Mouse (Mus musculus) stomach, embryonic 15.5 days (tissue): ENCODE measurements around the gene Aoc3. TPM values are rescaled to one million over a fixed set of nuclear protein-coding genes. Genes with fewer than 3 reads are reported as not detected.
"Not testable (repeated sequence)": the region's sequence is repeated elsewhere in the genome, so short reads cannot be mapped to it uniquely, and the experiment has no call there.

ENCODE experiments used
- ATAC-seq: fragments of 200-750 bp; cut with Nextera tagmentation; 2 replicates; pipeline ENCODE4 v1.8.0; 2017; ENCODE audit warnings: low read depth, moderate number of reproducible peaks, moderate TSS enrichment; ENCODE audit not compliant: insufficient read depth, low FRiP score
- H3K27ac ChIP-seq: fragments of 300-500 bp; sonication (generic); 2 replicates; pipeline ENCODE4 v1.5.1; 2015; ENCODE audit warnings: mild to moderate bottlenecking, inconsistent platforms
- H3K27me3 ChIP-seq: fragments of 300-500 bp; sonication (generic); replicated peaks from 2 replicates; pipeline ENCODE4 v1.6.1; 2015; ENCODE audit warnings: inconsistent platforms
- H3K36me3 ChIP-seq: fragments of 300-500 bp; sonication (generic); 2 replicates; pipeline ENCODE4 v1.6.1; 2015; ENCODE audit warnings: inconsistent platforms
- H3K4me1 ChIP-seq: fragments of 300-500 bp; sonication (generic); 2 replicates; pipeline ENCODE4 v1.6.1; 2015; ENCODE audit warnings: inconsistent platforms
- H3K4me2 ChIP-seq: fragments of 300-500 bp; sonication (generic); 2 replicates; pipeline ENCODE4 v1.6.1; 2015; ENCODE audit warnings: mild to moderate bottlenecking, inconsistent platforms
- H3K4me3 ChIP-seq: fragments of 300-500 bp; sonication (generic); replicated peaks from 2 replicates; pipeline ENCODE4 v1.5.1; 2015; ENCODE audit warnings: inconsistent platforms
- H3K9ac ChIP-seq: fragments of 300-500 bp; sonication (generic); 2 replicates; pipeline ENCODE4 v1.6.1; 2015; ENCODE audit warnings: inconsistent platforms
- H3K9me3 ChIP-seq: fragments of 300-500 bp; sonication (generic); 2 replicates; pipeline ENCODE4 v1.6.1; 2016; ENCODE audit warnings: inconsistent platforms
- WGBS: fragments of 180-500 bp; shearing (Covaris S2); methylation state at CpG from one replicate; pipeline ENCODE4 v1.1.7; 2015; 5-methylcytosine and 5-hydroxymethylcytosine counted together
- polyA plus RNA-seq: library from polyadenylated mRNA; unstranded; fragments of >200 nt; fragmentation: Nextera tagmentation; extraction: Ambion mirVana; gene quantifications from 2 replicates; pipeline ENCODE4 v1.2.1, GENCODE M21; 2015

The Aoc3 gene
- polyA plus RNA-seq, 1 experiment from 2014 or later: 3.0 TPM

DNA sequence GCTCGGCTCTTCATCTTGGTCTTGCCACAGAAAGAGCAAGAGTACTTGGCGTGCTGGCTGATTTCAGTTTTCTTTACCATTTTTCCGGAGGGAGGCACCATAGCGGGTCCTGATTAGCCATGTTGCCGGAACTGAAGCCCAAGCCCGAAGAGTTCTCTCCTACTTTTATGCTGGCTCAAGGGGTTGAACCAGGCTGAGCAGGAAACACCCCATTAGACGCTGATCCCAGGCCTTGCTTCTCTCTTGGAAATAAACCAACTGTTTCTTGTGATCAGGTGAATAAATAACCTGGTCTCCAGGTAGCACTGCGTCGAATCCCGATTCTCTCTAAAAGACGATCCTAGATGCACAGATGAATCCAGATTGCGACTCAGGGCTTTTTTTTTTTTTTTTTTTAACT lies 23.0 kb downstream of the Aoc3 start:
- no peaks in the 10 kb centered on the region for H3K27me3 ChIP-seq
- H3K36me3 ChIP-seq: no peaks in the 10 kb centered on the region
- no peaks in the 10 kb centered on the region for H3K4me1 ChIP-seq
- no peak overlapping the region for H3K4me3 ChIP-seq
- no peak for ATAC-seq
- H3K9ac ChIP-seq: no peak overlapping the region
- H3K4me2 ChIP-seq: no peak overlapping the region
- H3K9me3 ChIP-seq: no peaks in the 10 kb centered on the region
- no peak overlapping the region for H3K27ac ChIP-seq
- WGBS: 84% methylated on average over 12 of the region's 12 CpGs

DNA sequence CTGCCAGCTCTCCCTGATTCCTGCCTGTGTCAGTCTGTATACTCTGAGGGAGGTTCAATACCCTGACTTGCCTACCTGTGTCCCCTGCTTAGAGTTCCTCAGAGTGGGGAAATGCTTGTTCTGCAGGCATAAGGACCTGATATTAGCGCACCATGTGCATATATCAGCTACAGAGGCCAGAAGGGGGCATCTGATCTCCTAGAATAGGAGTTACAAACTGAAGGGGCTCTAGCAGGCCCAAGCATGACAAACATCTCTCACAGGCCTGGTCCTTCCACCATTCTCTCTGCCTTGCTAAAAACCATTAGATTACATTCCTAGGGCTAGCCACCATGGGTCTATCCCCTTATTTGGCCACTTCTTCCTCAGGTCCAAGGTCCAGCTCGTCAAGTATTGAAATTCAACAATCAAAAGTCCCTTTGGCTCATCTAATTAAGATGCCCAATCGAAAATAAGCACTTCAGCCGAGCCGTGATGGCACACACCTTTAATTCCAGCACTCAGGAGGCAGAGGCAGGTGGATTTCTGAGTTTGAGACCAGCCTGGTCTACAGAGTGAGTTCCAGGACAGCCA lies 24.1 kb downstream of the Aoc3 start:
- Histone ChIP-seq H3K4me3 (no peak overlapping the region), H3K4me1 (no peaks in the 10 kb centered on the region), H3K9ac (no peak overlapping the region), H3K4me2 (no peak overlapping the region), H3K27me3 (no peaks in the 10 kb centered on the region), H3K36me3 (no peaks in the 10 kb centered on the region), H3K27ac (no peak overlapping the region), H3K9me3 (no peaks in the 10 kb centered on the region)
- no peak for ATAC-seq
- WGBS: 82% methylated on average over 5 of the region's 5 CpGs

DNA sequence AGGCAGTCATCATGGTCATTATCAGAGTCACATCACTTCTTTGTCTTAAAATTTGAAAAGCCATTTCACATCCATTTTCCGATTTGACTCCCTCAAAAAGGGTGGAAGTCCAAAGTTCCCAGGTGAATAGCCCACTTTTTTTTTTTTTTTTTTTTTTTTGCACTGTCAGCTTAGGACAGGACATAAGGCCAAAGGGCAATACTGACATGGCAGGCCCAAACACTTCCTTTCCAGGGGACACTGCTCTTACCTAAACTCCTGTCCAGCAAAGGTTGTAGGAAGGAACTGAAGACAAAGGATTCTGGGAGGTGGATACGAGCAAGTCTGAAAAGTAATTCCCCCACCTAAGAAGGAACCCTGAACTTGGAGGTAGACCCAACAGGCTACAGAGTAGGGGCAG lies 25.5 kb downstream of the Aoc3 start:
- Histone ChIP-seq H3K4me3 (no peak overlapping the region), H3K27me3 (no peaks in the 10 kb centered on the region), H3K9me3 (no peaks in the 10 kb centered on the region), H3K4me1 (no peaks in the 10 kb centered on the region), H3K27ac (no peak overlapping the region), H3K9ac (no peak overlapping the region), H3K36me3 (no peaks in the 10 kb centered on the region), H3K4me2 (no peak overlapping the region)
- WGBS: 86% methylated on average over 2 of the region's 2 CpGs
- ATAC-seq: no peak

DNA sequence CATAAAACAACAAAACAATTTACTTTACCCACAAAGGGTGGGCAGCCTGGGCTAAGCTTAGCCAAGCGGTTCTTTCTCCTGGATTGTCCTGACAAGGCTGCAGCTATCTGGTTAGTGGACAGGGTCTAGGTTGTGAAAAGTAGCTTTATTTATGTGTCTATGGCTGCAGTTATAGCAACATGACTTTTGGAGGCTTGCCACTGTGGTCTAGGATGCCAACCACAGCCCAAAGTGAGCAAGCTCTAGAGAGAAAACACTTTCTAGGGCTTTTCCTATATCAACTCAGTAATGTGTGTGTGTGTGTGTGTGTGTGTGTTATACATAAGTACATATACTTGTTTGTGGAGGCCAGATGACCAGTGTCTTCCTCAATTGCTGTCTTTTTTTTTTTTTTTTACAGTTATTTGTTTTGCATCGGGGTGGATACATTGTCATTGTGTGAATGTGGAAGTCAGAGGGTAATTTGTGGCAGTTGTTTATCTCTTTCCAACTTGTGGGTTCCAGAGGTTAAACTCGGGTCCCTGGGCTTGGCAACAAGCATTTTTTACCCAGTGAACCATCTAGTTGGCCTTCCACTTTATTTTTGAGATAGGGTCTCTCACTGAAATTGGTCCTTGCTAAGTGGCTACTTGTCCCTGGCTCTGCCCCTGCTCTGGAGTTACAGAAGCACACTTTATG lies 27.2 kb downstream of the Aoc3 start:
- H3K4me1 ChIP-seq: no peaks in the 10 kb centered on the region
- no peak overlapping the region for H3K9ac ChIP-seq
- H3K9me3 ChIP-seq: no peaks in the 10 kb centered on the region
- H3K36me3 ChIP-seq: no peaks in the 10 kb centered on the region
- H3K27ac ChIP-seq: no peak overlapping the region
- no peaks in the 10 kb centered on the region for H3K27me3 ChIP-seq
- H3K4me3 ChIP-seq: no peak overlapping the region
- H3K4me2 ChIP-seq: no peak overlapping the region
- WGBS: 74% methylated on average over 3 of the region's 3 CpGs
- no peak for ATAC-seq

DNA sequence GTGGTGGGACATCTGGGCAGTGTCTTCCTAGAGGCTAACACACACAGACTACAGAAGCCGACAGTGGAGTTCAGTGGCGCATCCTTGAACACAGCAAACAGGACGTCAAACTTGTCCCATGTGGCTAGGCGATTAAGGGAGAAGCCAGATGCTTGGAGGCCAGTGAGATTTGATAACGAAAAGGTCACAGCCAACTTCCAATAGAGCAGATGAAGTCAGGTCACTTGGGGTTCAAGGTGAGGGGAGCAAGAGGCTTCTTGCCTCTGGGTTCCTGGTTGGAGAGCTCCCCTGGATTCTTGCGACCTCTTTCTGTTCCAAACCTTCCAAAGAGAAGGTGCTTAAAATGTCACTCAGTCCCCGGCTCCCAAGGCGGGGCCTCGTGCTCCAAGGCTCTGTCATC lies 29.4 kb downstream of the Aoc3 start:
- Histone ChIP-seq H3K9me3 (no peaks in the 10 kb centered on the region), H3K4me3 (no peak overlapping the region), H3K27ac (no peak overlapping the region), H3K4me2 (no peak overlapping the region), H3K27me3 (no peaks in the 10 kb centered on the region), H3K36me3 (no peaks in the 10 kb centered on the region), H3K4me1 (no peaks in the 10 kb centered on the region), H3K9ac (no peak overlapping the region)
- WGBS: 66% methylated on average over 9 of the region's 9 CpGs
- no peak for ATAC-seq

DNA sequence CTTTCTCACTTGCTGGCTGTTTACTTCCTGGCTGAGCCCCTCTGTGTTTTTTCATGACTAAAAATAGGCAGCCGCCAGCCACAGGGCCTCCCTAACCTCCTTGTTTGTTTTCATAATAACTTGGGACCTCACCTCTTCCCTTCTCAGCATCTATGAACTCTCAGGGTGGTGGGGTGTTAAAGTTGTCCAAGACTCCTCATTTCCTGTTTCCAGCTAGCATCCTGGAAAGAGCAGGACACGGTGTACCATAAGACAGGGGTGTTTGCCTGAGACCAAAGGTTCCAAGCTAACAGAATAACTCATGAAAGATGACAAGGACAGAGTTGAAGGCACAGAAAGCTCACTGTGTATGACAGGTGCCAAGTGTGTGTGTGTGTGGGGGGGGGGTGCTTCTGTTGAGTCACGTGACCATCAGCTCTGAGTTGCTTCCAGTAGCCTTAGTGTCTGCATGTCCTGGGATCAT lies 30.3 kb downstream of the Aoc3 start:
- no peak overlapping the region for H3K9ac ChIP-seq
- H3K4me3 ChIP-seq: no peak overlapping the region
- no peaks in the 10 kb centered on the region for H3K9me3 ChIP-seq
- no peak overlapping the region for H3K4me2 ChIP-seq
- H3K27me3 ChIP-seq: no peaks in the 10 kb centered on the region
- no peak overlapping the region for H3K27ac ChIP-seq
- no peak for ATAC-seq
- 42% methylated on average over 3 of the region's 3 CpGs for WGBS
- no peaks in the 10 kb centered on the region for H3K4me1 ChIP-seq
- H3K36me3 ChIP-seq: no peaks in the 10 kb centered on the region

DNA sequence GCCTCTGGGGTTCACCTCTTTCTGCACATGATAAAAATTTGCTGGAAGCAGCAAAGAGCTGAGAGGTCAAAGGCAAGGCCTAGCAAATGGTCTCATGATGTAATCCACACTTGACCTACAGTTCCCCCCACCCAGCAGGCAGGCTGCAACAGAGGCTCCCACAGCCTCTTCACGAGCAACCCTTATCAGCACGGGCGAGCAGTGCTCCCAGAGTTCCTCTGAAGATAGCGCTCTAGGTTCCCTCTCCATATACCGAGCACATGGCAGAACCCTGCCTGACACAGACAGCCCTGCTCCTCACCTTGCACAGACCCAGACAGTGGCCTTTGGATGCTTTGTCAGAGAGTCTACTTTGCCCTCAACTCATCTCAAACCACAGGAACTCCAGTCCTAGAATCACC lies 34.1 kb downstream of the Aoc3 start:
- Histone ChIP-seq H3K9me3 (no peaks in the 10 kb centered on the region), H3K27ac (no peak overlapping the region), H3K4me1 (no peaks in the 10 kb centered on the region), H3K9ac (no peak overlapping the region), H3K4me2 (no peak overlapping the region), H3K27me3 (no peaks in the 10 kb centered on the region), H3K36me3 (no peaks in the 10 kb centered on the region), H3K4me3 (no peak overlapping the region)
- 53% methylated on average over 5 of the region's 5 CpGs for WGBS
- no peak for ATAC-seq

DNA sequence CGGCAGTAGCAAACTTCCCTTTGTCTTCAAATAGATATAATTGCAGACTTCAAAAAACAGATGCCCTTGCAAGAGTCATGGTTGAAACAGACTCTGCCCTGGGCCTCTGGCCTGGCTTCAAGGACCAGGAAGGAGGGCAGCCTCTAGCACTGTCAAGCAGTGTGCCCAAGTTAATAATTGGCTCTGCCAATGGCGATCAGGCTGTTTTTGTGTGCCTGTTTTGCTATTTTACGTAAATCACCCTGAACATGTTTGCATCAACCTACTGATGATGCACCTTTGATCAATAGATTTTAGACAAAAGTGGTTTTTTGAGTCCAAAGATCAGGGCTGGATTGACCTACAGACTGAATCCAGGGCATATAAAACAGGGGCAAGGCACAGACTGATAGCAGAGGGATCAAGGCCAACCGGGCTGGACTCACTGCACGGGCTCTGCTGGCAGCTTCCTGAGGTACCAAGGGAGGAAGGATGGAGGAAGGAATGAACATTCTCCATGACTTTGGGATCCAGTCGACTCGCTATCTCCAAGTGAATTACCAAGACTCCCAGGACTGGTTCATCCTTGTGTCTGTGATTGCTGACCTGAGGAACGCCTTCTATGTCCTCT lies 37.0 kb downstream of the Aoc3 start, which contains the start of gene G6pc:
G6pc (plus strand) TSS at position 236 of the 610 bp plus-strand sequence.
- WGBS: 83% methylated on average over 8 of the region's 8 CpGs
- no peak within 1 kb of the TSS for H3K27ac ChIP-seq
- no peak for ATAC-seq

DNA sequence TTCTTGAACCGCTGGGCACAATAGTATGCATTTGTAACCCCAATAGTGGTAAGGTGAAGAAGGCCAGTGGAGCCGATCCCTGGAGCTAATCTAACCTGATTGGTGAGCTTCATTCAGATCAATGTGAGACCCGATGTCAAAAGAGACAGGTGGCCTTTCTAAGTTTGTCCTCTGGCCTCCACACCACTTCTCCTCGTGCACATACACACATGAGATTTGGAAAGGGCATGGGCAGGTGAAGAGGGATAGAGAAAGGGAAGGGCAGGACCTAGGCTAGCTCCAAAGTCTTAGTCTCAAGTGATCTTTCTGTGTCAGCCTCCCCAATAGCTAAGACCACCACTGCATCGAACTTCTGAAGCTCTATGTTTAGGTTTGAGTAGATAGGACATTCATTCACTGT lies 39.7 kb downstream of the Aoc3 start:
- Histone ChIP-seq H3K27ac (no peak overlapping the region), H3K9me3 (no peaks in the 10 kb centered on the region), H3K4me2 (no peak overlapping the region), H3K36me3 (no peaks in the 10 kb centered on the region), H3K9ac (no peak overlapping the region), H3K4me1 (no peaks in the 10 kb centered on the region), H3K27me3 (no peaks in the 10 kb centered on the region), H3K4me3 (no peak overlapping the region)
- 74% methylated on average over 5 of the region's 5 CpGs for WGBS
- no peak for ATAC-seq

More for the DNA sequence above, 37.0 kb downstream of the Aoc3 start, which contains the start of gene G6pc:
- Histone ChIP-seq H3K4me2 (no peak within 1 kb of the TSS), H3K27me3 (no peaks in the 10 kb centered on the region), H3K4me3 (no peak within 1 kb of the TSS), H3K36me3 (no peaks in the 10 kb centered on the region), H3K4me1 (no peaks in the 10 kb centered on the region), H3K9ac (no peak within 1 kb of the TSS), H3K9me3 (no peaks in the 10 kb centered on the region)

DNA sequence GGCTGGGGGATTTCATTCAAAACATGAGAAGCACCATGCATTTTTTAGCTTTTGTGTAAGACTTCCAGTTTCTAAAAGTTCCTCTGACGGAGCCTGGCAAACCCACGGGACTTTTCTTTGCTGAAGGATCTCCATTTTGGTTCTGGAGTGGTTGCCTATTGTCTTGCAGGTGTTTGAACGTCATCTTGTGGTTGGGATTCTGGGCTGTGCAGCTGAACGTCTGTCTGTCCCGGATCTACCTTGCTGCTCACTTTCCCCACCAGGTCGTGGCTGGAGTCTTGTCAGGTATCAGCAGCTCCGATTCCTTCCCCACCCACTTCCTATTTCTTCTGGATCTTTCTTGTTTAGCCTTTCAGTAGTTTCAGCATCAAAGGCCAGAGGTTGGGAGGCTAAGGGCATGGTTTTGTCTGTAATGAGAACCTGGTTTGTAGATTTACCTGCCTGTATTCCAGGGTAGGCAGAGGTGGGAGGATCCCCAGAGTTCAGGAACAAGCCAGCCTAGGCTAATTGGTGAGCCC lies 44.1 kb downstream of the Aoc3 start:
- no peak overlapping the region for H3K27ac ChIP-seq
- 57% methylated on average over 7 of the region's 7 CpGs for WGBS
- no peaks in the 10 kb centered on the region for H3K4me1 ChIP-seq

DNA sequence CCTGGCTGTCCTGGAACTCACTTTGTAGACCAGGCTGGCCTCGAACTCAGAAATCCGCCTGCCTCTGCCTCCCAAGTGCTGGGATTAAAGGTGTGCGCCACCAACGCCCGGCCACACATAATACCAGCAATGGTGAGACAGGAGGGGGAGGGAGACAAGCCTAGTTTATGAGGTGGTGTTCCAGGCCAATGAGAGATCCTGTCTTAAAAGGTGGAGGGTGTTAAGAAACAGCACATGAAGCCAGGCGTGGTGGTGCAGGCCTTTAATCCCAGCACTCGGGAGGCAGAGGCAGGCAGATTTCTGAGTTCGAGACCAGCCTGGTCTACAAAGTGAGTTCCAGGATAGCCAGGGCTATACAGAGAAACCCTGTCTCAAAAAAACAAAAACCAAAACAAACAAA lies 47.8 kb downstream of the Aoc3 start:
- H3K4me2 ChIP-seq, ATAC-seq, H3K4me1 ChIP-seq, H3K9me3 ChIP-seq, H3K9ac ChIP-seq, H3K27me3 ChIP-seq, H3K4me3 ChIP-seq, H3K36me3 ChIP-seq, H3K27ac ChIP-seq: not testable (repeated sequence)
- 92% methylated on average over 8 of the region's 8 CpGs for WGBS

More for the DNA sequence above, 44.1 kb downstream of the Aoc3 start:
- H3K9ac ChIP-seq: no peak overlapping the region
- ATAC-seq: no peak
- H3K4me3 ChIP-seq: no peak overlapping the region
- no peaks in the 10 kb centered on the region for H3K27me3 ChIP-seq
- no peaks in the 10 kb centered on the region for H3K36me3 ChIP-seq
- no peaks in the 10 kb centered on the region for H3K9me3 ChIP-seq
- H3K4me2 ChIP-seq: no peak overlapping the region

DNA sequence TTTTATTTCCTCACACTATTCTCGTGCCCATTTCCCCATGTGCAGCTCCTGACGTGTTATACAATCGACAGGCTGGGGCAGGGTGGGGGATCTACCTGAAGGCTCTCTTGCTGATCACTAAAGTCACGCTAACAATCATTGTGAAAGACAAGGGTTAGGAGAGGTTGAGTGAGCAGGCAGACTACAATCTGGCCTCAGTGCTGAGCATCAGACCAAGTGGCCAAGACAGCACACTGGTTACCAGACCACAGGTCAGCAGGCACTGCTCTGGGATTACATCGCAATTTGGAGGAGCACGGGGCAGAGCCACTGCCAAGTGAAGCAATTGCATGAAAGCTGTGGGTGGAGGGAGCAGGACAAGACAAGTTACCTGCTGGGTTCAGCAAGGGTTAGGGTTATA lies 48.5 kb downstream of the Aoc3 start:
- WGBS: 66% methylated on average over 6 of the region's 6 CpGs
- H3K4me2 ChIP-seq: no peak overlapping the region
- H3K4me3 ChIP-seq: no peak overlapping the region
- H3K9me3 ChIP-seq: no peaks in the 10 kb centered on the region
- ATAC-seq: no peak
- no peak overlapping the region for H3K9ac ChIP-seq
- H3K27me3 ChIP-seq: no peaks in the 10 kb centered on the region
- no peak overlapping the region for H3K27ac ChIP-seq
- H3K4me1 ChIP-seq: no peaks in the 10 kb centered on the region
- H3K36me3 ChIP-seq: no peaks in the 10 kb centered on the region
